Mouse (Mus musculus) erythroblast, embryonic 14.5 days (primary cell): Measurements from ENCODE around the gene Frmd4b.

Source experiments
- GATA1 ChIP-seq: IDR thresholded peaks from 2 replicates; pipeline ENCODE4 v1.6.1; 2012; ENCODE audit warnings: low read length, inconsistent platforms, mixed read lengths
- TAL1 ChIP-seq: IDR thresholded peaks from 3 replicates; pipeline ENCODE4 v1.6.1; 2012; ENCODE audit warnings: low read length, inconsistent platforms, mixed read lengths

GRCm38 (mm10) chr6:97459112-97459511 is 158.2 kb downstream of the Frmd4b start:
- TF ChIP-seq GATA1 (no peak), TAL1 (no peak)
